Comparison of ENCODE assay signal across 7 mouse cellular contexts in genomic region chr6:5495961-5496853, GRCm38 (mm10). TPM values are rescaled to one million over a fixed set of nuclear protein-coding genes. Genes with fewer than 3 reads are reported as not detected.
DNase-seq lines count a peak whose midpoint lies in the region; ATAC-seq and TF ChIP-seq lines count a peak whose summit lies in the region.

Pdk4 (minus strand) TSS chr6:5496309.

- peak; percentile 91 for ATAC-seq in embryonic facial prominence, embryonic 12.5 days (ENCODE audit: insufficient number of reproducible peaks, insufficient read depth, low FRiP score, low TSS enrichment)

- 1% methylated on average over 43 of the region's 43 CpGs for WGBS in embryonic facial prominence, embryonic 12.5 days
- 2% methylated on average over 43 of the region's 43 CpGs for WGBS in midbrain, embryonic 10.5 days

- peak within 1 kb of the TSS; percentile 87 for H3K4me2 ChIP-seq in embryonic facial prominence, embryonic 12.5 days (replicated peaks)

- no peak for TF ChIP-seq CTCF in bone marrow macrophage, adult 2 months (IDR thresholded peaks at IDR 0.05; ENCODE audit: low read depth, low read length)

- H3K9ac ChIP-seq in embryonic facial prominence, embryonic 12.5 days, result peak within 1 kb of the TSS; percentile 40; the same call in 1 of the 2 replicates

- no peaks in the 10 kb centered on the region for H3K9me3 ChIP-seq in embryonic facial prominence, embryonic 12.5 days
- no peaks in the 10 kb centered on the region for H3K9me3 ChIP-seq in midbrain, embryonic 10.5 days (replicated peaks)

- intact Hi-C loops in left cerebral cortex, postnatal 25 days (cut with DNase I), result loop anchor here (5.0 kb wide), 1 partner anchor 54 kb away; no protein-coding TSS in a partner anchor

- no peak for TF ChIP-seq POLR2A in bone marrow macrophage, adult 2 months (IDR thresholded peaks at IDR 0.05; ENCODE audit: borderline replicate concordance, low read depth, low read length)

- no peaks in the 10 kb centered on the region for H3K36me3 ChIP-seq in embryonic facial prominence, embryonic 12.5 days
- H3K36me3 ChIP-seq in midbrain, embryonic 10.5 days, result no peaks in the 10 kb centered on the region

- peak within 1 kb of the TSS; percentile 33; the same call in 1 of the 2 replicates for H3K4me3 ChIP-seq in bone marrow macrophage, adult 2 months (ENCODE audit: insufficient read depth, low read length)
- H3K4me3 ChIP-seq in embryonic facial prominence, embryonic 12.5 days, result peak within 1 kb of the TSS; percentile 52
- peak within 1 kb of the TSS; percentile 67 for H3K4me3 ChIP-seq in midbrain, embryonic 10.5 days

- peak; percentile 100 for DNase-seq in heart, adult 11 months
- DNase-seq in kidney, adult 11 months, result peak; percentile 99
- DNase-seq in left cerebral cortex, postnatal 25 days (ENCODE audit: low spot score in 2 of 2), result peak; percentile 49 to 68
- DNase-seq in midbrain, embryonic 10.5 days (ENCODE audit: low spot score), result peak; percentile 67
- peak; percentile 22 to 62 for DNase-seq in spleen, postnatal 4 days (ENCODE audit: low spot score in 2 of 2)

- no peak within 1 kb of the TSS for H3K27ac ChIP-seq in bone marrow macrophage, adult 2 months (ENCODE audit: insufficient read depth, low read depth, low read length)
- H3K27ac ChIP-seq in embryonic facial prominence, embryonic 12.5 days, result no peak within 1 kb of the TSS
- H3K27ac ChIP-seq in midbrain, embryonic 10.5 days (replicated peaks), result peak within 1 kb of the TSS; percentile 70

- no peaks in the 10 kb centered on the region for H3K27me3 ChIP-seq in embryonic facial prominence, embryonic 12.5 days
- peaks cover 27% of the 10 kb centered on the region for H3K27me3 ChIP-seq in midbrain, embryonic 10.5 days (ENCODE audit: low read depth, poor library complexity, severe bottlenecking)

- H3K4me1 ChIP-seq in bone marrow macrophage, adult 2 months (ENCODE audit: control insufficient read depth, insufficient read depth, low read length), result no peaks in the 10 kb centered on the region
- H3K4me1 ChIP-seq in embryonic facial prominence, embryonic 12.5 days, result no peaks in the 10 kb centered on the region
- H3K4me1 ChIP-seq in midbrain, embryonic 10.5 days, result peaks cover 11% of the 10 kb centered on the region

RNA-seq across cellular contexts. Expression of gene Pdk4, which starts in this region (rescaled TPM):
- 0.23 and 0.42 TPM in 2 replicates for polyA plus RNA-seq in bone marrow macrophage, adult 2 months (2012; ENCODE audit: insufficient read depth, insufficient read length, missing spikeins)
- 0.69 and 1.0 TPM in 2 replicates for polyA plus RNA-seq in embryonic facial prominence, embryonic 12.5 days (2016; fragmentation: Nextera tagmentation; extraction: Ambion mirVana)
- total RNA-seq in left cerebral cortex, postnatal 25 days (2021), result 10 to 100 TPM in 1 of 2 experiments, 1 to 10 TPM in 1; 9.1 to 10.0 TPM
- 0.23 and 0.83 TPM in 2 replicates for polyA plus RNA-seq in midbrain, embryonic 10.5 days (2016; fragmentation: Nextera tagmentation; extraction: Ambion mirVana)

Comparison
In these comparisons a context has a peak if more than half of its experiments do, and no peak if none do; other contexts are left out.
1. Peak in DNase-seq, H3K4me3 ChIP-seq and H3K27ac ChIP-seq in midbrain, embryonic 10.5 days; RNA of the gene not detected or under 1 TPM.
2. DNase-seq: peak in every context shown above with its lines; median percentile 100 in heart, adult 11 months; 99 in kidney, adult 11 months; 67 in midbrain, embryonic 10.5 days; 58 in left cerebral cortex, postnatal 25 days; 42 in spleen, postnatal 4 days.